Mouse (Mus musculus): ENCODE data around the gene Adamtsl2.

The Adamtsl2 gene

GRCm38 (mm10) chr2:27079152-27079584 is at the start of gene Adamtsl2:
TSS of gene Adamtsl2 (plus strand) at chr2:27079379.
- DNase-seq (ENCODE audit: low read depth, low spot score): peak; percentile 13

GRCm38 (mm10) chr2:27032361-27032760 is 46.8 kb upstream of the Adamtsl2 start:
- DNase-seq (ENCODE audit: low read depth, low spot score): no peak

GRCm38 (mm10) chr2:27036003-27036402 is 43.2 kb upstream of the Adamtsl2 start:
- DNase-seq (ENCODE audit: low read depth, low spot score): no peak

GRCm38 (mm10) chr2:27037008-27037407 is 42.2 kb upstream of the Adamtsl2 start:
- peak; percentile 51 for DNase-seq (ENCODE audit: low read depth, low spot score)

- DNase-seq (ENCODE audit: low read depth, low spot score): peak; percentile 78
Measured at GRCm38 (mm10) chr2:27038596-27038995, 40.6 kb upstream of the Adamtsl2 start.

GRCm38 (mm10) chr2:27039286-27039685 is 39.9 kb upstream of the Adamtsl2 start:
- peak; percentile 68 for DNase-seq (ENCODE audit: low read depth, low spot score)

- no peak for DNase-seq (ENCODE audit: low read depth, low spot score)
Measured at GRCm38 (mm10) chr2:27042131-27042844, 36.9 kb upstream of the Adamtsl2 start.

- peak; percentile 73 for DNase-seq (ENCODE audit: low read depth, low spot score)
Measured at GRCm38 (mm10) chr2:27043461-27043860, 35.7 kb upstream of the Adamtsl2 start.

GRCm38 (mm10) chr2:27044166-27044565 is 35.0 kb upstream of the Adamtsl2 start:
- DNase-seq (ENCODE audit: low read depth, low spot score): no peak

GRCm38 (mm10) chr2:27044641-27045040 is 34.5 kb upstream of the Adamtsl2 start:
- no peak for DNase-seq (ENCODE audit: low read depth, low spot score)

- no peak for DNase-seq (ENCODE audit: low read depth, low spot score)
Measured at GRCm38 (mm10) chr2:27045979-27046770, 33.0 kb upstream of the Adamtsl2 start.

GRCm38 (mm10) chr2:27049408-27049807 is 29.8 kb upstream of the Adamtsl2 start:
- DNase-seq (ENCODE audit: low read depth, low spot score): no peak

- DNase-seq (ENCODE audit: low read depth, low spot score): no peak
Measured at GRCm38 (mm10) chr2:27058251-27058650, 20.9 kb upstream of the Adamtsl2 start.

GRCm38 (mm10) chr2:27058751-27059150 is 20.4 kb upstream of the Adamtsl2 start:
- no peak for DNase-seq (ENCODE audit: low read depth, low spot score)

- DNase-seq (ENCODE audit: low read depth, low spot score): no peak
Measured at GRCm38 (mm10) chr2:27059187-27059586, 20.0 kb upstream of the Adamtsl2 start.

GRCm38 (mm10) chr2:27067124-27067523 is 12.1 kb upstream of the Adamtsl2 start:
- no peak for DNase-seq (ENCODE audit: low read depth, low spot score)

- no peak for DNase-seq (ENCODE audit: low read depth, low spot score)
Measured at GRCm38 (mm10) chr2:27067996-27068395, 11.2 kb upstream of the Adamtsl2 start.

GRCm38 (mm10) chr2:27069646-27070045 is 9.5 kb upstream of the Adamtsl2 start:
- no peak for DNase-seq (ENCODE audit: low read depth, low spot score)

- DNase-seq (ENCODE audit: low read depth, low spot score): no peak
Measured at GRCm38 (mm10) chr2:27070247-27070813, 8.8 kb upstream of the Adamtsl2 start.

- DNase-seq (ENCODE audit: low read depth, low spot score): no peak
Measured at GRCm38 (mm10) chr2:27071137-27071536, 8.0 kb upstream of the Adamtsl2 start.

GRCm38 (mm10) chr2:27071978-27072377 is 7.2 kb upstream of the Adamtsl2 start, which contains the start of gene Mymk:
TSS of gene Mymk (minus strand) at chr2:27072179.
- no peak for DNase-seq (ENCODE audit: low read depth, low spot score)

- DNase-seq (ENCODE audit: low read depth, low spot score): no peak
Measured at GRCm38 (mm10) chr2:27073407-27073806, 5.8 kb upstream of the Adamtsl2 start.
